Mouse (Mus musculus) spleen, postnatal 14 days (tissue): Measurements from ENCODE around the gene Gm3264.
A peak's percentile ranks its signal among the peaks of the same experiment; 100 is the strongest.
"Not testable (repeated sequence)": the region's sequence is repeated elsewhere in the genome, so short reads cannot be mapped to it uniquely, and the experiment has no call there.

Experiments used
- DNase-seq, 2 experiments: peaks; one replicate each; pipeline ENCODE4 v3.0.0; 2021 to 2022; ENCODE audit warnings: low spot score in 2 of 2

Gene Gm3264

DNA sequence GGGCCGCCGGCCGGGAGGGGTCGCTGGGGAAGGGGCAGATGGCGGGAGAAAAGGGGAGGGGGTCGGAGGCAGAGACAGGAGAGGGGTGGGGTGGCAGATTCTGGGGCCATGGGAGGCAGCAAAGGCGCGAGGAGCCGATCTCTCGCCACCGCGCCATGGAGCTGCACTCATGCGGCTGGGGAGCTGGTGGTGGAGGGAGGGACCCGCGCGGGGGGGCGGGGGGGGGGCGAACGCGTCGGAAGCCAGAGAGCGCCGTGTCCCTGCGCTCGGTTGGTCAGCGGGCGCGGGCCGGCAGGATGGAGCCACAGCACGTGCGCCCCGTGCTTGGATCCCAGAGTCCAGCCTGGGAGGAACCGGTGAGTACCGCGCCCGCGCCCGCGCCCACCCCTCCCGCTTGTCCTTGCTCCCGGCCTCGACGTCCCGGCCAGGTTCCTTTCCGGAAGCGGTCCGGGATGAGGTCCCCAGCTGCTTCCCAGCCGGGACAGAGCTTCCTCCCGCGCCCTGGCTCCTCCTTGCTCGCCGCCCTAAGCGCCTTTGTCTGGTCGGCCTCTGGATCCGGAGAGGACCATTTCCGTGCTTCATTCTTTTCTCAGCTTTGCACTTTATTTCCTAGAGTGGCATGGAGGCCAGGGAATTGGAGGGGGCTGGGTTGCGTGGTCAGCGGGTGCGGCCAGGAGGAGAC lies at the start of gene Gm3264:
TSS of gene Gm3264 (plus strand) at position 278 of the 682 bp plus-strand sequence.
- not testable (repeated sequence) for DNase-seq

GRCm38 (mm10) chr14:4806421-4806820 lies 49.0 kb upstream of the Gm3264 start:
- peak in 1 of 2 experiments; percentile 9 for DNase-seq

- not testable (repeated sequence) for DNase-seq
These were observed 33.4 kb upstream of the Gm3264 start for GRCm38 (mm10) chr14:4821950-4822349.

DNA sequence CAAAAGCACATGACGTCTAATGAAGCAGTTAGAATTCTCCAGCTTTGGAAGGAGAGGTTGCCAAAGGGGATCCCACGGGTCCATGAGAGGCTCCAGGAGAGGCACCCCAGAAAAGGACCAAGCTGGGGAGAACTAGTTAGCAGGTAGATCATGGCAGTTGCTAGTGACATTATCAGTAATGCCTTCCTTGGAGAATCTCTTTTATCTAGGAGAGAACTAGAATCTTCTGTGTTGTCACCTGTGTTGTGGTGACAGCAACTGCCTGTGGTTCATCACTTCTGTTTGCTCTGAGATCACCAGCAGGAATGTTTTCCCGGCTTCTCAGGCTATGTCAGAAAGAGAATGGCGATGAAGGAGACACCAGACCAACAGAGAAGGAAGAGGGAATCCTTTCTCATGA lies 17.6 kb upstream of the Gm3264 start, which contains the start of gene Gm3269:
TSS of gene Gm3269 (plus strand) at position 301 of the 400 bp plus-strand sequence.
- not testable (repeated sequence) for DNase-seq

DNA sequence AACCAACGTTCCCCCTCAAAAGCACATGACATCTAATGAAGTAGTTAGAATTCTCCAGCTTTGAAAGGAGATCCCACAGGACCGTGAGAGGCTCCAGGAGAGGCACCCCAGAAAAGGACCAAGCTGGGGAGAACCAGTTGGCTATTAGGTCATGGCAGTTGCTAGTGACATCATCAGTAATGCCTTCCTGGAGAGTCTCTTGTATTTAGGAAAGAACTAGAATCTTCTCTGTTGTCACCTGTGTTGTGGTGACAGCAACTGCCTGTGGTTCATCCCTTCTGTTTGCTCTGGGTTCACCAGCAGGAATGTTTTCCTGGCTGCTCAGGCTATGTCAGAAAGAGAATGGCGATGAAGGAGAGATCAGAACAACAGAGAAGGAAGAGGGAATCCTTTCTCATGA lies 36.7 kb downstream of the Gm3264 start, which contains the start of gene Gm3278:
TSS of gene Gm3278 (plus strand) at position 301 of the 400 bp plus-strand sequence.
- DNase-seq: not testable (repeated sequence)
